In the genomic region with DNA sequence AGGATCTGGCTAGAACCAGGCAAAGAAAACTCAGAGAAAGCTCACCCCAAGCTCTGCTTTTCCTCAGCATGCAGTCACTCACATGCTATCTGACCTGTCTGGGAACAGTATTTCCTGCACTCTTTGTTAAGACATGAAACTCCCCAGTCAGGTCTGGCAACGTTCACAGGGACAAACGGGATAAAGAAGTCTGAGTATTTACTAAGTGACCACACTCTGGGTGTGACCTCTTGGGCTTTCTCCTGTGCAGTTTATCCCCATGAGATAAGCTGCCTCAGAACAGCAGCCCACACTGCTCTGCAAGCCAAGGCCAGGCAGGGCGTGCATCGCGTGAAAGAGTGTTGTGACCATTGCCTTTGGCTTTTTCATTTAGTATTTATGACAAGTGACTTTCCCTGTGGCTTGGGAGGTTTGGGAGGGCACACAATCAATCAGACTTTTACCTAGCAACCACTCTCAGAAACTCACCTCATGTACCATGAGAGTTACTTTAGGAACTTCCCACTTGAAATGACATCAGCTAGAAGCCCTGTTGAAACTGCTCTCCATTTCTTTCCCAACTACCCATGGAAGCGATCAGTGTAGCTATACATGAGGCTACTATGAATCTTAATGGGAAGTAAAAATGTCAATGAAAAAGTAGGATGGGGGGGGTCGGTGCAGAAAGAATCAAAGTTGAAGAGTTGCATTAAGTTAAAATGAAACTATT, we compare ENCODE assay signal across 13 mouse cellular contexts. TPM values are rescaled to one million over a fixed set of nuclear protein-coding genes. Genes with fewer than 3 reads are reported as not detected.
DNase-seq lines count a peak whose midpoint lies in the region; ATAC-seq and TF ChIP-seq lines count a peak whose summit lies in the region.
"Had no signal": no experiment of that assay in that cellular context is flagged by ENCODE, and none has a peak within 500 bp of the region (broad histone marks: within the 10 kb centered on the region; RNA-seq: fewer than 3 reads in every experiment).

No protein-coding gene starts in this region.

- H3K36me3 ChIP-seq in intestine, embryonic 14.5 days (ENCODE audit: control insufficient read depth, insufficient read depth, low read length), result peaks cover 5% of the 10 kb centered on the region; the same call in 1 of the 2 replicates
- no peaks in the 10 kb centered on the region for H3K36me3 ChIP-seq in forebrain, postnatal 0 days (ENCODE audit: insufficient read depth)

- H3K27ac ChIP-seq in intestine, embryonic 14.5 days (ENCODE audit: low read depth), result peak overlapping the region; percentile 38; the same call in 1 of the 2 replicates
- H3K27ac ChIP-seq in forebrain, postnatal 0 days (ENCODE audit: low read depth, low read length), result no peak overlapping the region
- H3K27ac ChIP-seq: midbrain, embryonic 10.5 days had no signal

- no peaks in the 10 kb centered on the region for H3K9me3 ChIP-seq in intestine, embryonic 14.5 days (ENCODE audit: control insufficient read depth, low read length)
- H3K9me3 ChIP-seq in forebrain, postnatal 0 days (ENCODE audit: low read length), result no peaks in the 10 kb centered on the region
- H3K9me3 ChIP-seq: midbrain, embryonic 10.5 days had no signal

- H3K4me2 ChIP-seq in intestine, embryonic 14.5 days (ENCODE audit: low read length), result no peak overlapping the region
- no peak overlapping the region for H3K4me2 ChIP-seq in forebrain, postnatal 0 days (ENCODE audit: low read depth)

- DNase-seq in adrenal gland, postnatal 10 days, result peak; percentile 30
- no peak for DNase-seq in adrenal gland, adult 18-20 months (ENCODE audit: low spot score in 2 of 2)
- peak; percentile 47 to 74 for DNase-seq in heart, adult 18-20 months
- DNase-seq in intestine, embryonic 14.5 days (ENCODE audit: low spot score), result peak; percentile 62
- DNase-seq in Muller cell, postnatal 12 days (ENCODE audit: inconsistent ontology term), result no peak
- no peak for DNase-seq in forebrain, postnatal 0 days
- DNase-seq in embryo, embryonic 10 days (ENCODE audit: low spot score), result no peak

- WGBS in intestine, embryonic 14.5 days, result 56% methylated on average over 7 of the region's 7 CpGs
- 87% methylated on average over 7 of the region's 7 CpGs for WGBS in forebrain, postnatal 0 days

- H3K4me3 ChIP-seq in intestine, embryonic 14.5 days (ENCODE audit: low read depth, low read length), result no peak overlapping the region
- no peak overlapping the region for H3K4me3 ChIP-seq in forebrain, postnatal 0 days (ENCODE audit: low read depth, low read length)
- H3K4me3 ChIP-seq: midbrain, embryonic 10.5 days had no signal

- no peak for TF ChIP-seq CTCF in forebrain, postnatal 0 days (IDR thresholded peaks at IDR 0.05; ENCODE audit: low read depth)

- no peaks in the 10 kb centered on the region; the same call in 1 of the 2 replicates for H3K4me1 ChIP-seq in intestine, embryonic 14.5 days (replicated peaks; ENCODE audit: control insufficient read depth, insufficient read depth, low read length)
- H3K4me1 ChIP-seq in forebrain, postnatal 0 days (ENCODE audit: insufficient read depth), result no peaks in the 10 kb centered on the region
- H3K4me1 ChIP-seq: midbrain, embryonic 10.5 days had no signal

- ATAC-seq in intestine, embryonic 14.5 days (replicated peaks; ENCODE audit: low FRiP score, low TSS enrichment, low read depth), result peak; percentile 74
- ATAC-seq in megakaryocyte progenitor cell, adult 5-6 weeks (replicated peaks; ENCODE audit: poor library complexity), result peak; percentile 17; the same call in 1 of the 2 replicates
- no peak for ATAC-seq in forebrain, postnatal 0 days

- no peaks in the 10 kb centered on the region for H3K27me3 ChIP-seq in intestine, embryonic 14.5 days (replicated peaks; ENCODE audit: control insufficient read depth, insufficient read depth, low read length)
- no peaks in the 10 kb centered on the region for H3K27me3 ChIP-seq in forebrain, postnatal 0 days (ENCODE audit: insufficient read depth, low read length)

- H3K9ac ChIP-seq in intestine, embryonic 14.5 days (ENCODE audit: low read length), result no peak overlapping the region
- H3K9ac ChIP-seq in forebrain, postnatal 0 days, result no peak overlapping the region

RNA-seq across cellular contexts. Expression of a gene that starts 18.0 kb away (rescaled TPM):
- total RNA-seq in adrenal gland, postnatal 10 days (2021), result 1 to 10 TPM in 1 of 2 experiments, under 1 TPM in 1; 0.82 to 1.3 TPM
- total RNA-seq in adrenal gland, adult 18-20 months (2021), result not detected
- 1 to 10 TPM; 2.3 to 3.3 TPM for total RNA-seq in heart, adult 18-20 months (2021)
- 1.2 and 3.1 TPM in 2 replicates for polyA plus RNA-seq in intestine, embryonic 14.5 days (2014; fragmentation: Nextera tagmentation; extraction: Ambion mirVana)
- not detected in 2 replicates for total RNA-seq in megakaryocyte progenitor cell, adult 5-6 weeks (2015)
- not detected in 2 replicates for total RNA-seq in megakaryocyte progenitor cell, adult 5-6 weeks (2017)
- total RNA-seq in forebrain, postnatal 0 days (2014; rRNA removed), result not detected in 2 replicates
- polyA plus RNA-seq in forebrain, postnatal 0 days (2015; fragmentation: Nextera tagmentation; extraction: Ambion mirVana), result not detected in 2 replicates
- polyA plus RNA-seq: forebrain, embryonic 11.5 days; gonadal fat pad, adult 2 months; midbrain, embryonic 10.5 days; neural tube, embryonic 14.5 days had no signal

RNA-seq across cellular contexts. Expression of a gene that starts 29.9 kb away (rescaled TPM):
- total RNA-seq in adrenal gland, postnatal 10 days (2021), result 10 to 100 TPM; 65.6 to 72.7 TPM
- total RNA-seq in adrenal gland, adult 18-20 months (2021), result 10 to 100 TPM; 52.4 to 87.4 TPM
- 100 to 1,000 TPM; 125 to 127 TPM for total RNA-seq in heart, adult 18-20 months (2021)
- 43.1 and 46.6 TPM in 2 replicates for polyA plus RNA-seq in intestine, embryonic 14.5 days (2014; fragmentation: Nextera tagmentation; extraction: Ambion mirVana)
- 1.5 and 2.9 TPM in 2 replicates for total RNA-seq in megakaryocyte progenitor cell, adult 5-6 weeks (2015)
- total RNA-seq in megakaryocyte progenitor cell, adult 5-6 weeks (2017), result 2.6 and 4.9 TPM in 2 replicates
- 12.6 and 14.8 TPM in 2 replicates for total RNA-seq in forebrain, postnatal 0 days (2014; rRNA removed)
- 28.8 and 31.0 TPM in 2 replicates for polyA plus RNA-seq in forebrain, postnatal 0 days (2015; fragmentation: Nextera tagmentation; extraction: Ambion mirVana)

RNA-seq across cellular contexts. Expression of a gene that starts 44.4 kb away (rescaled TPM):
- not detected for total RNA-seq in adrenal gland, postnatal 10 days (2021)
- not detected for total RNA-seq in adrenal gland, adult 18-20 months (2021)
- 1 to 10 TPM; 2.1 to 2.5 TPM for total RNA-seq in heart, adult 18-20 months (2021)
- 1.1 and 1.7 TPM in 2 replicates for polyA plus RNA-seq in intestine, embryonic 14.5 days (2014; fragmentation: Nextera tagmentation; extraction: Ambion mirVana)
- not detected in 2 replicates for total RNA-seq in megakaryocyte progenitor cell, adult 5-6 weeks (2015)
- total RNA-seq in megakaryocyte progenitor cell, adult 5-6 weeks (2017), result not detected in 2 replicates
- not detected in 2 replicates for total RNA-seq in forebrain, postnatal 0 days (2014; rRNA removed)
- 0.23 TPM in 1 of 2 replicates, not detected in the other for polyA plus RNA-seq in forebrain, postnatal 0 days (2015; fragmentation: Nextera tagmentation; extraction: Ambion mirVana)
- polyA plus RNA-seq: forebrain, embryonic 11.5 days; gonadal fat pad, adult 2 months; midbrain, embryonic 10.5 days; neural tube, embryonic 14.5 days; spleen, adult 2 months had no signal

Comparison
In these comparisons a context has a peak if more than half of its experiments do, and no peak if none do; other contexts are left out.
1. DNase-seq: peak in adrenal gland, postnatal 10 days (single experiment), heart, adult 18-20 months (2 of 2) and intestine, embryonic 14.5 days (single experiment); none in adrenal gland, adult 18-20 months (0 of 2), Muller cell, postnatal 12 days (single experiment), forebrain, postnatal 0 days (single experiment) and embryo, embryonic 10 days (single experiment).